In the genomic region with DNA sequence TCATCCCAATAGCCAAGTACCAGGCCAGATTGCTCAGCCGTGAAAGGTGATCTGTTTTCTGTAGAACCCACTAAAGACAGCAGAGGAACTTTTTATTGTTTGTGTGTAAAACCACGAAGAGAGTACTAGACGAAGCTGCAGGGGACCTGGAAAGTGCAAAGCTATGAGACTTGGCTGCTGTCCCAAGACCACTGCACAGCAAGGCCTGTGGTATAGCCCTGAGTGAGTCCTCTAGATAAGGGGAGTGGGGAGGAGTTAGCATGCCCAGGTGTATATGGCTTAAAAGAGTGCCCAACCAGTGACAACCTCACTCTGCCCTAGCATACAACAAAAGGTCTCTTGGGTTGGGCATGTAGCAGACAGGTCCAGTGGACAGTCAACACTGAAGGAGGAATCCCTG, we compare ENCODE assay signal across 22 mouse cellular contexts. TPM values are rescaled to one million over a fixed set of nuclear protein-coding genes. Genes with fewer than 3 reads are reported as not detected.
DNase-seq lines count a peak whose midpoint lies in the region; ATAC-seq lines count a peak whose summit lies in the region.
"Had no signal": no experiment of that assay in that cellular context is flagged by ENCODE, and none has a peak within 500 bp of the region (broad histone marks: within the 10 kb centered on the region; RNA-seq: fewer than 3 reads in every experiment).

No protein-coding gene starts in this region.

- no peaks in the 10 kb centered on the region for H3K9me3 ChIP-seq in heart, embryonic 12.5 days (replicated peaks)
- no peaks in the 10 kb centered on the region for H3K9me3 ChIP-seq in lung, embryonic 16.5 days (ENCODE audit: control insufficient read depth, low read length)
- no peaks in the 10 kb centered on the region for H3K9me3 ChIP-seq in kidney, embryonic 14.5 days (ENCODE audit: control insufficient read depth, low read length)
- H3K9me3 ChIP-seq: embryonic facial prominence, embryonic 10.5 days; forebrain, embryonic 13.5 days; hindbrain, embryonic 10.5 days; intestine, embryonic 15.5 days had no signal

- H3K4me1 ChIP-seq in heart, embryonic 12.5 days (replicated peaks) = peaks cover 16% of the 10 kb centered on the region
- H3K4me1 ChIP-seq in lung, embryonic 16.5 days (replicated peaks; ENCODE audit: control insufficient read depth, insufficient read depth, low read length) = no peaks in the 10 kb centered on the region
- no peaks in the 10 kb centered on the region for H3K4me1 ChIP-seq in kidney, embryonic 14.5 days (ENCODE audit: control insufficient read depth, insufficient read depth, low read length)
- H3K4me1 ChIP-seq: forebrain, embryonic 13.5 days; intestine, embryonic 15.5 days had no signal

- peak overlapping the region; percentile 39; the same call in 1 of the 2 replicates for H3K27ac ChIP-seq in heart, embryonic 12.5 days (ENCODE audit: poor library complexity, severe bottlenecking)
- H3K27ac ChIP-seq in lung, embryonic 16.5 days (ENCODE audit: low read length) = no peak overlapping the region
- H3K27ac ChIP-seq in kidney, embryonic 14.5 days (ENCODE audit: low read depth, low read length) = no peak overlapping the region
- H3K27ac ChIP-seq: embryonic facial prominence, embryonic 10.5 days; forebrain, embryonic 13.5 days; hindbrain, embryonic 10.5 days; hindbrain, embryonic 14.5 days; intestine, embryonic 15.5 days had no signal

- 53% methylated on average over 3 of the region's 3 CpGs for WGBS in heart, embryonic 12.5 days
- WGBS in lung, embryonic 16.5 days = 45% methylated on average over 3 of the region's 3 CpGs
- 52% methylated on average over 3 of the region's 3 CpGs for WGBS in kidney, embryonic 14.5 days

- no peak overlapping the region for H3K4me3 ChIP-seq in heart, embryonic 12.5 days
- no peak overlapping the region for H3K4me3 ChIP-seq in lung, embryonic 16.5 days (ENCODE audit: low read length)
- no peak overlapping the region for H3K4me3 ChIP-seq in kidney, embryonic 14.5 days (ENCODE audit: low read length)
- H3K4me3 ChIP-seq: embryonic facial prominence, embryonic 10.5 days; forebrain, embryonic 13.5 days; hindbrain, embryonic 10.5 days; intestine, embryonic 15.5 days had no signal

- no peaks in the 10 kb centered on the region for H3K27me3 ChIP-seq in heart, embryonic 12.5 days (replicated peaks)
- no peaks in the 10 kb centered on the region for H3K27me3 ChIP-seq in lung, embryonic 16.5 days (ENCODE audit: control insufficient read depth, insufficient read depth, low read depth, low read length)
- H3K27me3 ChIP-seq in kidney, embryonic 14.5 days (ENCODE audit: control insufficient read depth, insufficient read depth, low read length) = no peaks in the 10 kb centered on the region
- H3K27me3 ChIP-seq: CH12.LX; forebrain, embryonic 13.5 days; intestine, embryonic 15.5 days had no signal

- H3K9ac ChIP-seq in heart, embryonic 12.5 days = no peak overlapping the region
- no peak overlapping the region for H3K9ac ChIP-seq in lung, embryonic 16.5 days (ENCODE audit: low read length)
- no peak overlapping the region for H3K9ac ChIP-seq in kidney, embryonic 14.5 days (ENCODE audit: low read depth, low read length)
- H3K9ac ChIP-seq: forebrain, embryonic 13.5 days; forebrain, postnatal 0 days; hindbrain, embryonic 14.5 days; intestine, embryonic 15.5 days had no signal

- no peak for ATAC-seq in heart, embryonic 12.5 days (ENCODE audit: insufficient number of reproducible peaks, low FRiP score)
- ATAC-seq in lung, embryonic 16.5 days (ENCODE audit: low read depth) = peak; percentile 63; the same call in 1 of the 2 replicates
- peak; percentile 28 for ATAC-seq in common myeloid progenitor, adult 5-6 weeks (replicated peaks; ENCODE audit: low read depth, poor library complexity, severe bottlenecking)
- ATAC-seq in kidney, embryonic 14.5 days (ENCODE audit: low FRiP score, low TSS enrichment) = no peak
- ATAC-seq: activated CD4-positive, CD25-positive, alpha-beta regulatory T cell, adult 4 months; forebrain, embryonic 13.5 days; forebrain, postnatal 0 days; intestine, embryonic 15.5 days had no signal

- no peak overlapping the region for H3K4me2 ChIP-seq in heart, embryonic 12.5 days
- no peak overlapping the region for H3K4me2 ChIP-seq in lung, embryonic 16.5 days (ENCODE audit: low read depth, low read length)
- no peak overlapping the region for H3K4me2 ChIP-seq in kidney, embryonic 14.5 days (replicated peaks; ENCODE audit: low read depth, low read length)
- H3K4me2 ChIP-seq: forebrain, embryonic 13.5 days; hindbrain, embryonic 14.5 days; intestine, embryonic 15.5 days had no signal

- no peak for DNase-seq in heart, adult 18-20 months
- DNase-seq in lung, adult 18-20 months = no peak
- DNase-seq in thymus, postnatal 36 days = no peak
- DNase-seq: adrenal gland, postnatal 14 days; cerebellum, adult 11-12 months; cerebellum, adult 9-10 months; cerebellum, postnatal 25 days; forebrain, postnatal 0 days; gastrocnemius, postnatal 25 days; heart, postnatal 10 days; kidney, adult 18-20 months had no signal

- H3K36me3 ChIP-seq in heart, embryonic 12.5 days = peaks cover 56% of the 10 kb centered on the region
- peaks cover 12% of the 10 kb centered on the region for H3K36me3 ChIP-seq in lung, embryonic 16.5 days (ENCODE audit: control insufficient read depth, insufficient read depth, low read length)
- H3K36me3 ChIP-seq in kidney, embryonic 14.5 days (ENCODE audit: control insufficient read depth, insufficient read depth, low read length) = peaks cover 34% of the 10 kb centered on the region

RNA-seq across cellular contexts. Expression of a gene that starts 37.2 kb away (rescaled TPM):
- polyA plus RNA-seq in heart, embryonic 12.5 days (2016; fragmentation: Nextera tagmentation; extraction: Ambion mirVana) = 20.3 and 27.9 TPM in 2 replicates
- total RNA-seq in heart, adult 18-20 months (2021) = 10 to 100 TPM; 11.7 to 13.7 TPM
- polyA plus RNA-seq in lung, embryonic 16.5 days (2015; fragmentation: Nextera tagmentation; extraction: Ambion mirVana) = 27.5 and 28.3 TPM in 2 replicates
- 27.0 and 29.1 TPM in 2 replicates for total RNA-seq in common myeloid progenitor, adult 5-6 weeks (2017)
- 32.1 and 38.5 TPM in 2 replicates for polyA plus RNA-seq in kidney, embryonic 14.5 days (2014; fragmentation: Nextera tagmentation; extraction: Ambion mirVana)

RNA-seq across cellular contexts. Expression of a gene that starts 43.7 kb away (rescaled TPM):
- polyA plus RNA-seq in heart, embryonic 12.5 days (2016; fragmentation: Nextera tagmentation; extraction: Ambion mirVana) = 247 and 252 TPM in 2 replicates
- 1 to 10 TPM; 1.1 to 2.0 TPM for total RNA-seq in heart, adult 18-20 months (2021)
- 350 and 356 TPM in 2 replicates for polyA plus RNA-seq in lung, embryonic 16.5 days (2015; fragmentation: Nextera tagmentation; extraction: Ambion mirVana)
- total RNA-seq in common myeloid progenitor, adult 5-6 weeks (2017) = 260 and 278 TPM in 2 replicates
- 414 and 561 TPM in 2 replicates for polyA plus RNA-seq in kidney, embryonic 14.5 days (2014; fragmentation: Nextera tagmentation; extraction: Ambion mirVana)

Comparison
In these comparisons a context has a peak if more than half of its experiments do, and no peak if none do; other contexts are left out.
1. ATAC-seq: peak in lung, embryonic 16.5 days (single experiment) and common myeloid progenitor, adult 5-6 weeks (single experiment); none in heart, embryonic 12.5 days (single experiment) and kidney, embryonic 14.5 days (single experiment).